Comparison of ENCODE assay signal across 8 mouse cellular contexts in the genomic region with DNA sequence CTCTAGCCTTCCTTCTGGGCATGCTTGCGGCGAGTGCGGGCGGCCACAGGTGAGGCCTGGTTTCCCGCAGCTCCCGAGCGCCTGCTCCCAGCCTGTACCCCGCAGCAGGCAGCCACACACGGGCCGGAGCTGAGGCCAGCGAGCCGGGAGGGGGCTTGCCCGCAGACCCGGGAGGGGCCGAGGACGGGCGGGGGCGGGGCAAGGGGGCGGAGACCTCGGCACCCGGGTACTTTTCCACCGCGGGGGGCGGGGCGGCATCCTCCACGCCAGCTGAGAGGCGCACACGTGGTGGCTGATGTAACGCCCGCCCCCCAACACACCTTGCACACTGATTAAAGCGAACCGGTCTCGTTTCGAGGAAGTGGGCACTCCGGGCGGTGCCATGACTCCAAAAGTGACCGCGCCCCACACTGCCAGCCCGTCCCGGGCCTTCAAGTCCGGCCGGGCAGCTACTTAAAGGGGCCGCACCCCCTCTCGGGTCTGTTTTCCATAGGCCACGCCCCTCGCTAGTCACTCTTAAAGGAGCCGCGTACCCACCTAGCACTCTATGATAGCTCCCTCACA. TPM values are rescaled to one million over a fixed set of nuclear protein-coding genes. Genes with fewer than 3 reads are reported as not detected.
DNase-seq lines count a peak whose midpoint lies in the region; ATAC-seq and TF ChIP-seq lines count a peak whose summit lies in the region.

No protein-coding gene starts in this region.

- no peaks in the 10 kb centered on the region for H3K27me3 ChIP-seq in forebrain, embryonic 13.5 days
- no peaks in the 10 kb centered on the region; the same call in 1 of the 2 replicates for H3K27me3 ChIP-seq in liver, postnatal 0 days (ENCODE audit: insufficient read depth, low read length)
- H3K27me3 ChIP-seq in neural tube, embryonic 13.5 days: peaks cover 11% of the 10 kb centered on the region; the same call in 1 of the 2 replicates

- peak; percentile 88 for DNase-seq in ES-CJ7 (ENCODE audit: low read depth, low spot score)
- DNase-seq in heart, postnatal 10 days: peak; percentile 85 to 89
- DNase-seq in layer of hippocampus, adult 11-12 months (ENCODE audit: low spot score): peak; percentile 89
- peak; percentile 95 for DNase-seq in liver, postnatal 0 days
- DNase-seq in telencephalon, adult 2 months (ENCODE audit: low read depth, low spot score): peak; percentile 71

- H3K27ac ChIP-seq in forebrain, embryonic 13.5 days: peak overlapping the region; percentile 68
- H3K27ac ChIP-seq in liver, postnatal 0 days (ENCODE audit: low read depth): peak overlapping the region; percentile 92
- peak overlapping the region; percentile 88 for H3K27ac ChIP-seq in neural tube, embryonic 13.5 days (replicated peaks)

- H3K4me1 ChIP-seq in forebrain, embryonic 13.5 days: peaks cover 8% of the 10 kb centered on the region
- H3K4me1 ChIP-seq in liver, postnatal 0 days (ENCODE audit: insufficient read depth): peaks cover 35% of the 10 kb centered on the region
- H3K4me1 ChIP-seq in neural tube, embryonic 13.5 days (replicated peaks): peaks cover 11% of the 10 kb centered on the region

- no peak for TF ChIP-seq EP300 in liver, postnatal 0 days (IDR thresholded peaks at IDR 0.05; ENCODE audit: low read depth)

- TF ChIP-seq CTCF in liver, postnatal 0 days (IDR thresholded peaks at IDR 0.05; ENCODE audit: low read depth): no peak

- intact Hi-C loops in heart, postnatal 10 days (cut with DNase I): no loop called here

- no peaks in the 10 kb centered on the region for H3K9me3 ChIP-seq in forebrain, embryonic 13.5 days (replicated peaks)
- no peaks in the 10 kb centered on the region for H3K9me3 ChIP-seq in liver, postnatal 0 days (ENCODE audit: low read length)
- H3K9me3 ChIP-seq in neural tube, embryonic 13.5 days: no peaks in the 10 kb centered on the region

- peak; percentile 79 for ATAC-seq in cerebellum, adult (ENCODE audit: insufficient number of reproducible peaks, low FRiP score, low TSS enrichment)
- ATAC-seq in forebrain, embryonic 13.5 days: peak; percentile 93
- peak; percentile 78 for ATAC-seq in liver, postnatal 0 days
- ATAC-seq in neural tube, embryonic 13.5 days (ENCODE audit: low read depth): peak; percentile 91

- H3K4me2 ChIP-seq in forebrain, embryonic 13.5 days: peak overlapping the region; percentile 97
- H3K4me2 ChIP-seq in liver, postnatal 0 days (ENCODE audit: low read depth, low read length): peak overlapping the region; percentile 93
- H3K4me2 ChIP-seq in neural tube, embryonic 13.5 days: peak overlapping the region; percentile 71

- WGBS in forebrain, embryonic 13.5 days: under 1% methylated on average over 47 of the region's 48 CpGs
- under 1% methylated on average over 43 of the region's 48 CpGs for WGBS in liver, postnatal 0 days (ENCODE audit: insufficient replicate concordance)
- WGBS in neural tube, embryonic 13.5 days: under 1% methylated on average over 48 of the region's 48 CpGs

- no peaks in the 10 kb centered on the region for H3K36me3 ChIP-seq in forebrain, embryonic 13.5 days (ENCODE audit: poor library complexity, severe bottlenecking)
- peaks cover 21% of the 10 kb centered on the region for H3K36me3 ChIP-seq in liver, postnatal 0 days (replicated peaks; ENCODE audit: insufficient read depth, low read length)
- H3K36me3 ChIP-seq in neural tube, embryonic 13.5 days: no peaks in the 10 kb centered on the region

- peak overlapping the region; percentile 85 for H3K9ac ChIP-seq in forebrain, embryonic 13.5 days
- peak overlapping the region; percentile 85 for H3K9ac ChIP-seq in liver, postnatal 0 days (replicated peaks)
- H3K9ac ChIP-seq in neural tube, embryonic 13.5 days: peak overlapping the region; percentile 80

- H3K4me3 ChIP-seq in forebrain, embryonic 13.5 days: peak overlapping the region; percentile 81
- peak overlapping the region; percentile 80 for H3K4me3 ChIP-seq in liver, postnatal 0 days (ENCODE audit: low read depth, low read length)
- peak overlapping the region; percentile 73 for H3K4me3 ChIP-seq in neural tube, embryonic 13.5 days

RNA-seq across cellular contexts. Expression of gene Slc6a9, which starts 2.0 kb away (rescaled TPM):
- polyA plus RNA-seq in forebrain, embryonic 13.5 days (2015; fragmentation: Nextera tagmentation; extraction: Ambion mirVana): 7.8 and 7.9 TPM in 2 replicates
- 1 to 10 TPM; 5.0 to 5.5 TPM for total RNA-seq in heart, postnatal 10 days (2021)
- polyA plus RNA-seq in liver, postnatal 0 days (2015; fragmentation: Nextera tagmentation; extraction: Ambion mirVana): 16.0 and 19.5 TPM in 2 replicates
- polyA plus RNA-seq in neural tube, embryonic 13.5 days (2015; fragmentation: Nextera tagmentation; extraction: Ambion mirVana): 29.1 and 31.1 TPM in 2 replicates

RNA-seq across cellular contexts. Expression of gene Ccdc24, which starts 36.1 kb away (rescaled TPM):
- polyA plus RNA-seq in forebrain, embryonic 13.5 days (2015; fragmentation: Nextera tagmentation; extraction: Ambion mirVana): 1.2 and 2.1 TPM in 2 replicates
- under 1 TPM; 0.36 to 0.55 TPM for total RNA-seq in heart, postnatal 10 days (2021)
- 0.15 and 0.34 TPM in 2 replicates for polyA plus RNA-seq in liver, postnatal 0 days (2015; fragmentation: Nextera tagmentation; extraction: Ambion mirVana)
- 1.7 and 2.5 TPM in 2 replicates for polyA plus RNA-seq in neural tube, embryonic 13.5 days (2015; fragmentation: Nextera tagmentation; extraction: Ambion mirVana)

RNA-seq across cellular contexts. Expression of gene B4galt2, which starts 47.0 kb away (rescaled TPM):
- 28.7 and 32.0 TPM in 2 replicates for polyA plus RNA-seq in forebrain, embryonic 13.5 days (2015; fragmentation: Nextera tagmentation; extraction: Ambion mirVana)
- 10 to 100 TPM; 13.7 to 15.6 TPM for total RNA-seq in heart, postnatal 10 days (2021)
- 0.63 and 0.67 TPM in 2 replicates for polyA plus RNA-seq in liver, postnatal 0 days (2015; fragmentation: Nextera tagmentation; extraction: Ambion mirVana)
- polyA plus RNA-seq in neural tube, embryonic 13.5 days (2015; fragmentation: Nextera tagmentation; extraction: Ambion mirVana): 43.7 and 45.5 TPM in 2 replicates

RNA-seq across cellular contexts. Expression of gene Atp6v0b, which starts 50.8 kb away (rescaled TPM):
- polyA plus RNA-seq in forebrain, embryonic 13.5 days (2015; fragmentation: Nextera tagmentation; extraction: Ambion mirVana): 333 and 349 TPM in 2 replicates
- 100 to 1,000 TPM; 133 to 134 TPM for total RNA-seq in heart, postnatal 10 days (2021)
- polyA plus RNA-seq in liver, postnatal 0 days (2015; fragmentation: Nextera tagmentation; extraction: Ambion mirVana): 149 and 164 TPM in 2 replicates
- polyA plus RNA-seq in neural tube, embryonic 13.5 days (2015; fragmentation: Nextera tagmentation; extraction: Ambion mirVana): 442 and 475 TPM in 2 replicates

RNA-seq across cellular contexts. Expression of gene Dph2, which starts 55.5 kb away (rescaled TPM):
- polyA plus RNA-seq in forebrain, embryonic 13.5 days (2015; fragmentation: Nextera tagmentation; extraction: Ambion mirVana): 27.3 and 28.5 TPM in 2 replicates
- total RNA-seq in heart, postnatal 10 days (2021): 1 to 10 TPM; 2.8 to 4.8 TPM
- polyA plus RNA-seq in liver, postnatal 0 days (2015; fragmentation: Nextera tagmentation; extraction: Ambion mirVana): 3.5 and 4.5 TPM in 2 replicates
- 21.3 and 22.0 TPM in 2 replicates for polyA plus RNA-seq in neural tube, embryonic 13.5 days (2015; fragmentation: Nextera tagmentation; extraction: Ambion mirVana)

Comparison
In these comparisons a context has a peak if more than half of its experiments do, and no peak if none do; other contexts are left out.
1. Peak in every context shown above with its lines: DNase-seq, ATAC-seq, H3K4me3 ChIP-seq and H3K27ac ChIP-seq.
2. RNA of gene B4galt2, which starts 47.0 kb away (polyA plus RNA-seq): 43.7 to 45.5 TPM in neural tube, embryonic 13.5 days and 28.7 to 32.0 TPM in forebrain, embryonic 13.5 days; 0.63 to 0.67 TPM in liver, postnatal 0 days; every median in the first group is over 10 times any median in the second.